Mouse (Mus musculus): ENCODE measurements at regions not wholly inside any gene's neighbourhood (a gene's known extent, or its start where the extent isn't known, plus 50 kb on each side); places are given as distances from the start of the nearest gene placed in this dataset.

- DNase-seq (ENCODE audit: low spot score): no peak
Measured at GRCm38 (mm10) chr1:193457908-193458307, 87.8 kb upstream of the Camk1g start.

GRCm38 (mm10) chr1:193453654-193454053 lies 83.6 kb upstream of the Camk1g start:
- ATAC-seq (ENCODE audit: extremely low read depth, insufficient number of reproducible peaks, low FRiP score, poor library complexity, severe bottlenecking) (no peak), DNase-seq (ENCODE audit: low spot score) (no peak)
- Histone ChIP-seq H3K4me3 (ENCODE audit: low read depth, low read length) (no peak overlapping the region), H3K27me3 (ENCODE audit: insufficient read depth, low read length) (no peaks in the 10 kb centered on the region), H3K4me1 (ENCODE audit: insufficient read depth, low read depth, low read length) (no peaks in the 10 kb centered on the region), H3K9me3 (replicated peaks) (no peaks in the 10 kb centered on the region), H3K36me3 (replicated peaks) (no peaks in the 10 kb centered on the region)
- TF ChIP-seq POLR2AphosphoS5 (IDR thresholded peaks at IDR 0.05; ENCODE audit: insufficient replicate concordance, low read depth, low read length): no peak
- TF ChIP-seq CTCF (IDR thresholded peaks at IDR 0.05; ENCODE audit: low read depth, low read length): no peak
- TF ChIP-seq GATA1 (IDR thresholded peaks at IDR 0.05; ENCODE audit: borderline replicate concordance, low read length): no peak
- TF ChIP-seq TAL1 (conservative IDR thresholded peaks at IDR 0.05; ENCODE audit: low read depth, low read length): no peak
- no peak for TF ChIP-seq GATA2 (IDR thresholded peaks at IDR 0.05; ENCODE audit: borderline replicate concordance, low read depth, low read length)

More at GRCm38 (mm10) chr1:193457908-193458307, 87.8 kb upstream of the Camk1g start:
- H3K27me3 ChIP-seq (ENCODE audit: insufficient read depth, low read length): no peaks in the 10 kb centered on the region
- no peak for ATAC-seq (ENCODE audit: extremely low read depth, insufficient number of reproducible peaks, low FRiP score, poor library complexity, severe bottlenecking)
- TF ChIP-seq TAL1 (conservative IDR thresholded peaks at IDR 0.05; ENCODE audit: low read depth, low read length) (no peak), CTCF (IDR thresholded peaks at IDR 0.05; ENCODE audit: low read depth, low read length) (no peak), GATA1 (IDR thresholded peaks at IDR 0.05; ENCODE audit: borderline replicate concordance, low read length) (no peak), GATA2 (IDR thresholded peaks at IDR 0.05; ENCODE audit: borderline replicate concordance, low read depth, low read length) (no peak), POLR2AphosphoS5 (IDR thresholded peaks at IDR 0.05; ENCODE audit: insufficient replicate concordance, low read depth, low read length) (no peak)
- no peaks in the 10 kb centered on the region for H3K36me3 ChIP-seq (replicated peaks)
- H3K9me3 ChIP-seq (replicated peaks): no peaks in the 10 kb centered on the region
- H3K4me1 ChIP-seq (ENCODE audit: insufficient read depth, low read depth, low read length): no peaks in the 10 kb centered on the region
- H3K4me3 ChIP-seq (ENCODE audit: low read depth, low read length): no peak overlapping the region

GRCm38 (mm10) chr1:193451471-193452135 lies 81.5 kb upstream of the Camk1g start:
- TF ChIP-seq POLR2AphosphoS5 (IDR thresholded peaks at IDR 0.05; ENCODE audit: insufficient replicate concordance, low read depth, low read length): no peak
- TF ChIP-seq CTCF (IDR thresholded peaks at IDR 0.05; ENCODE audit: low read depth, low read length): no peak
- no peak for TF ChIP-seq TAL1 (conservative IDR thresholded peaks at IDR 0.05; ENCODE audit: low read depth, low read length)
- no peak overlapping the region for H3K4me3 ChIP-seq (ENCODE audit: low read depth, low read length)
- no peak for ATAC-seq (ENCODE audit: extremely low read depth, insufficient number of reproducible peaks, low FRiP score, poor library complexity, severe bottlenecking)
- no peaks in the 10 kb centered on the region for H3K4me1 ChIP-seq (ENCODE audit: insufficient read depth, low read depth, low read length)
- H3K27me3 ChIP-seq (ENCODE audit: insufficient read depth, low read length): no peaks in the 10 kb centered on the region
- DNase-seq (ENCODE audit: low spot score): no peak
- H3K36me3 ChIP-seq (replicated peaks): no peaks in the 10 kb centered on the region
- H3K9me3 ChIP-seq (replicated peaks): no peaks in the 10 kb centered on the region

GRCm38 (mm10) chr1:193450814-193451213 lies 80.7 kb upstream of the Camk1g start:
- Histone ChIP-seq H3K4me3 (ENCODE audit: low read depth, low read length) (no peak overlapping the region), H3K4me1 (ENCODE audit: insufficient read depth, low read depth, low read length) (no peaks in the 10 kb centered on the region), H3K36me3 (replicated peaks) (no peaks in the 10 kb centered on the region), H3K27me3 (ENCODE audit: insufficient read depth, low read length) (no peaks in the 10 kb centered on the region), H3K9me3 (replicated peaks) (no peaks in the 10 kb centered on the region)
- ATAC-seq (ENCODE audit: extremely low read depth, insufficient number of reproducible peaks, low FRiP score, poor library complexity, severe bottlenecking) (no peak), DNase-seq (ENCODE audit: low spot score) (no peak)
- TF ChIP-seq CTCF (IDR thresholded peaks at IDR 0.05; ENCODE audit: low read depth, low read length) (no peak), POLR2AphosphoS5 (IDR thresholded peaks at IDR 0.05; ENCODE audit: insufficient replicate concordance, low read depth, low read length) (no peak), GATA1 (IDR thresholded peaks at IDR 0.05; ENCODE audit: borderline replicate concordance, low read length) (no peak), GATA2 (IDR thresholded peaks at IDR 0.05; ENCODE audit: borderline replicate concordance, low read depth, low read length) (no peak), TAL1 (conservative IDR thresholded peaks at IDR 0.05; ENCODE audit: low read depth, low read length) (no peak)

GRCm38 (mm10) chr1:193450201-193450600 lies 80.1 kb upstream of the Camk1g start:
- H3K4me3 ChIP-seq (ENCODE audit: low read depth, low read length): no peak overlapping the region
- TF ChIP-seq GATA1 (IDR thresholded peaks at IDR 0.05; ENCODE audit: borderline replicate concordance, low read length) (no peak), GATA2 (IDR thresholded peaks at IDR 0.05; ENCODE audit: borderline replicate concordance, low read depth, low read length) (no peak), TAL1 (conservative IDR thresholded peaks at IDR 0.05; ENCODE audit: low read depth, low read length) (no peak), CTCF (IDR thresholded peaks at IDR 0.05; ENCODE audit: low read depth, low read length) (no peak), POLR2AphosphoS5 (IDR thresholded peaks at IDR 0.05; ENCODE audit: insufficient replicate concordance, low read depth, low read length) (no peak)
- DNase-seq (ENCODE audit: low spot score): no peak
- H3K4me1 ChIP-seq (ENCODE audit: insufficient read depth, low read depth, low read length): no peaks in the 10 kb centered on the region
- no peaks in the 10 kb centered on the region for H3K9me3 ChIP-seq (replicated peaks)
- ATAC-seq (ENCODE audit: extremely low read depth, insufficient number of reproducible peaks, low FRiP score, poor library complexity, severe bottlenecking): no peak
- no peaks in the 10 kb centered on the region for H3K36me3 ChIP-seq (replicated peaks)
- no peaks in the 10 kb centered on the region for H3K27me3 ChIP-seq (ENCODE audit: insufficient read depth, low read length)

- TF ChIP-seq GATA1 (IDR thresholded peaks at IDR 0.05; ENCODE audit: borderline replicate concordance, low read length): no peak
- TF ChIP-seq GATA2 (IDR thresholded peaks at IDR 0.05; ENCODE audit: borderline replicate concordance, low read depth, low read length): no peak
- TF ChIP-seq POLR2AphosphoS5 (IDR thresholded peaks at IDR 0.05; ENCODE audit: insufficient replicate concordance, low read depth, low read length): no peak
- no peak for TF ChIP-seq TAL1 (conservative IDR thresholded peaks at IDR 0.05; ENCODE audit: low read depth, low read length)
- TF ChIP-seq CTCF (IDR thresholded peaks at IDR 0.05; ENCODE audit: low read depth, low read length): no peak
- ATAC-seq (ENCODE audit: extremely low read depth, insufficient number of reproducible peaks, low FRiP score, poor library complexity, severe bottlenecking) (no peak), DNase-seq (ENCODE audit: low spot score) (peak; percentile 4)
- Histone ChIP-seq H3K9me3 (replicated peaks) (no peaks in the 10 kb centered on the region), H3K4me3 (ENCODE audit: low read depth, low read length) (no peak overlapping the region), H3K36me3 (replicated peaks) (no peaks in the 10 kb centered on the region), H3K4me1 (ENCODE audit: insufficient read depth, low read depth, low read length) (no peaks in the 10 kb centered on the region), H3K27me3 (ENCODE audit: insufficient read depth, low read length) (no peaks in the 10 kb centered on the region)
Measured at GRCm38 (mm10) chr1:193449394-193450103, 79.5 kb upstream of the Camk1g start.
